In the genomic region with DNA sequence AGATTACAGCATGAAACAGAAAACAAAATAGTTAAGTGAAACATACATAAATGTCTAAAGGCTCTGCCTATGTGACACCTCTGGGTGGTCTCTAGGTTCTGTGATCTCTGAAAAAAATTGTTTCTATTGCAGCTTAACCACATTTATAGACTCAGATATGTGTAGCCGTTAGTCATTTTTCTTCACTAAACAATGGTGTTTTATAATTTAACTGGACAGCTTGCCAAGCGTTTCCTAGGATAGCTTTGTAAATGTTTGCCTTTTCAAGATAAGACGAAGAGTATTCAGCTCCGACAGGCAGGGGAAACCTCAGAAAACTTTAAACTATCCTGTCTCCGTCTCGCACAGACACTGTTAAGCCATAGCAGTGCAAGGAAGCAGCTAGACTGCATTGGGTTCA, we compare ENCODE assay signal across 12 mouse cellular contexts.
DNase-seq lines count a peak whose midpoint lies in the region; ATAC-seq and TF ChIP-seq lines count a peak whose summit lies in the region.
"Had no signal": no experiment of that assay in that cellular context is flagged by ENCODE, and none has a peak within 500 bp of the region (broad histone marks: within the 10 kb centered on the region; RNA-seq: fewer than 3 reads in every experiment).

No protein-coding gene starts in this region.

- H3K9me3 ChIP-seq in hindbrain, embryonic 15.5 days = no peaks in the 10 kb centered on the region
- no peaks in the 10 kb centered on the region for H3K9me3 ChIP-seq in hindbrain, embryonic 12.5 days (replicated peaks)
- no peaks in the 10 kb centered on the region for H3K9me3 ChIP-seq in neural tube, embryonic 13.5 days
- no peaks in the 10 kb centered on the region for H3K9me3 ChIP-seq in liver, postnatal 0 days (ENCODE audit: low read length)
- H3K9me3 ChIP-seq: hindbrain, embryonic 13.5 days; liver, embryonic 15.5 days had no signal

- no peaks in the 10 kb centered on the region for H3K4me1 ChIP-seq in hindbrain, embryonic 15.5 days (replicated peaks)
- H3K4me1 ChIP-seq in hindbrain, embryonic 12.5 days = no peaks in the 10 kb centered on the region
- no peaks in the 10 kb centered on the region for H3K4me1 ChIP-seq in neural tube, embryonic 13.5 days (replicated peaks)
- H3K4me1 ChIP-seq in liver, postnatal 0 days (ENCODE audit: insufficient read depth) = peaks cover 4% of the 10 kb centered on the region; the same call in 1 of the 2 replicates
- H3K4me1 ChIP-seq: hindbrain, embryonic 13.5 days had no signal

- no peak overlapping the region for H3K4me2 ChIP-seq in hindbrain, embryonic 15.5 days
- H3K4me2 ChIP-seq in hindbrain, embryonic 12.5 days (replicated peaks) = no peak overlapping the region
- no peak overlapping the region for H3K4me2 ChIP-seq in neural tube, embryonic 13.5 days
- H3K4me2 ChIP-seq in liver, postnatal 0 days (ENCODE audit: low read depth, low read length) = no peak overlapping the region
- H3K4me2 ChIP-seq: hindbrain, embryonic 13.5 days; liver, embryonic 15.5 days had no signal

- 0 out of 2 replicates have a peak overlapping the region, but pooled peaks have one; percentile 7 for H3K27ac ChIP-seq in hindbrain, embryonic 15.5 days (replicated peaks)
- H3K27ac ChIP-seq in hindbrain, embryonic 12.5 days = no peak overlapping the region
- H3K27ac ChIP-seq in neural tube, embryonic 13.5 days (replicated peaks) = 0 out of 2 replicates have a peak overlapping the region, but pooled peaks have one; percentile 28
- H3K27ac ChIP-seq in liver, postnatal 0 days (ENCODE audit: low read depth) = peak overlapping the region; percentile 51
- H3K27ac ChIP-seq: hindbrain, embryonic 13.5 days; liver, embryonic 15.5 days had no signal

- ATAC-seq in hindbrain, embryonic 15.5 days (ENCODE audit: low FRiP score, low read depth) = no peak
- no peak for ATAC-seq in hindbrain, embryonic 12.5 days (ENCODE audit: low FRiP score)
- no peak for ATAC-seq in neural tube, embryonic 13.5 days (ENCODE audit: low read depth)
- peak; percentile 21; the same call in 1 of the 2 replicates for ATAC-seq in liver, postnatal 0 days
- ATAC-seq: Patski had no signal

- no peak for TF ChIP-seq CTCF in liver, postnatal 0 days (IDR thresholded peaks at IDR 0.05; ENCODE audit: low read depth)

- WGBS in hindbrain, embryonic 15.5 days = 67% methylated on average over 6 of the region's 6 CpGs
- 71% methylated on average over 6 of the region's 6 CpGs for WGBS in hindbrain, embryonic 12.5 days
- WGBS in neural tube, embryonic 13.5 days = 77% methylated on average over 6 of the region's 6 CpGs
- whole genome bisulfite sequencing in liver, postnatal 0 days (ENCODE audit: insufficient replicate concordance) = 23% methylated on average over 6 of the region's 6 CpGs

- H3K27me3 ChIP-seq in hindbrain, embryonic 15.5 days = no peaks in the 10 kb centered on the region
- H3K27me3 ChIP-seq in hindbrain, embryonic 12.5 days = no peaks in the 10 kb centered on the region
- no peaks in the 10 kb centered on the region for H3K27me3 ChIP-seq in neural tube, embryonic 13.5 days
- H3K27me3 ChIP-seq in liver, postnatal 0 days (ENCODE audit: insufficient read depth, low read length) = no peaks in the 10 kb centered on the region
- H3K27me3 ChIP-seq: hindbrain, embryonic 13.5 days; liver, embryonic 15.5 days had no signal

- H3K4me3 ChIP-seq in hindbrain, embryonic 15.5 days = no peak overlapping the region
- H3K4me3 ChIP-seq in hindbrain, embryonic 12.5 days = no peak overlapping the region
- no peak overlapping the region for H3K4me3 ChIP-seq in neural tube, embryonic 13.5 days
- H3K4me3 ChIP-seq in liver, postnatal 0 days (ENCODE audit: low read depth, low read length) = no peak overlapping the region
- H3K4me3 ChIP-seq: hindbrain, embryonic 13.5 days; liver, embryonic 15.5 days had no signal

- H3K36me3 ChIP-seq in hindbrain, embryonic 15.5 days = no peaks in the 10 kb centered on the region
- H3K36me3 ChIP-seq in hindbrain, embryonic 12.5 days = no peaks in the 10 kb centered on the region
- H3K36me3 ChIP-seq in neural tube, embryonic 13.5 days = no peaks in the 10 kb centered on the region
- H3K36me3 ChIP-seq in liver, postnatal 0 days (replicated peaks; ENCODE audit: insufficient read depth, low read length) = no peaks in the 10 kb centered on the region
- H3K36me3 ChIP-seq: hindbrain, embryonic 13.5 days; liver, embryonic 15.5 days had no signal

- no peak for TF ChIP-seq EP300 in liver, postnatal 0 days (IDR thresholded peaks at IDR 0.05; ENCODE audit: low read depth)

- H3K9ac ChIP-seq in hindbrain, embryonic 15.5 days = no peak overlapping the region
- no peak overlapping the region for H3K9ac ChIP-seq in hindbrain, embryonic 12.5 days
- H3K9ac ChIP-seq in neural tube, embryonic 13.5 days = no peak overlapping the region
- no peak overlapping the region for H3K9ac ChIP-seq in liver, postnatal 0 days (replicated peaks)
- H3K9ac ChIP-seq: hindbrain, embryonic 13.5 days; liver, embryonic 15.5 days had no signal

- no peak for DNase-seq in neural tube, embryonic 10.5 days (ENCODE audit: extremely low spot score, low spot score)
- no peak for DNase-seq in liver, postnatal 0 days
- DNase-seq in yolk sac, embryonic 10.5 days (ENCODE audit: low spot score) = peak; percentile 24
- DNase-seq in B cell, adult 2 months = no peak
- DNase-seq: adrenal gland, adult 2 months; spleen, adult 18-20 months had no signal
